Mouse (Mus musculus): ENCODE data around the gene Sult2b1.

GRCm38 (mm10) chr7:45720413-45721233 lies 63.8 kb downstream of the Sult2b1 start, which contains the start of gene Fam83e:
- TF ChIP-seq CTCF (IDR thresholded peaks at IDR 0.05; ENCODE audit: control insufficient read depth, insufficient read depth, insufficient replicate concordance, low read depth, low read length) (no peak), POLR2A (IDR thresholded peaks at IDR 0.05; ENCODE audit: control insufficient read depth, low read depth, low read length) (no peak)
